Mouse (Mus musculus) MEL (cell line): ENCODE measurements around the gene Rasgrp3. TPM values are rescaled to one million over a fixed set of nuclear protein-coding genes. Genes with fewer than 3 reads are reported as not detected.

Source experiments
- DNase-seq: peaks from one replicate; pipeline ENCODE4 v3.0.0; 2011; ENCODE audit warnings: low read depth, low spot score
- H3K27ac ChIP-seq: 2 replicates; pipeline ENCODE4 v1.5.1; 2012; ENCODE audit warnings: low read depth, mild to moderate bottlenecking, control low read depth, low read length, moderate library complexity; ENCODE audit not compliant: control insufficient read depth
- H3K27me3 ChIP-seq, 2 experiments: fragments of 150-350 bp in 1 of 2; sonication (generic) in 1 of 2; 2 replicates each; pipeline ENCODE4 v1.6.1; 2012; ENCODE audit warnings: low read length in 2 of 2, mild to moderate bottlenecking in 2 of 2, improper control_type of control experiment in 1 of 2, moderate library complexity in 1 of 2; ENCODE audit not compliant: insufficient read depth in 2 of 2, control insufficient read depth in 1 of 2
- H3K36me3 ChIP-seq, 2 experiments: 2 replicates each; pipeline ENCODE4 v1.6.1; 2012 to 2014; ENCODE audit warnings: low read length in 2 of 2, improper control_type of control experiment in 1 of 2, inconsistent platforms in 1 of 2, mild to moderate bottlenecking in 1 of 2; ENCODE audit not compliant: insufficient read depth in 2 of 2, control insufficient read depth in 1 of 2
- H3K4me1 ChIP-seq, 2 experiments: fragments of 150-350 bp in 1 of 2; sonication (generic) in 1 of 2; 2 replicates each; pipeline ENCODE4 v1.6.1; 2012; ENCODE audit warnings: low read length in 2 of 2, improper control_type of control experiment in 1 of 2, mild to moderate bottlenecking in 1 of 2; ENCODE audit not compliant: insufficient read depth in 2 of 2, control insufficient read depth in 1 of 2
- H3K4me3 ChIP-seq, 2 experiments: fragments of 150-350 bp in 1 of 2; sonication (generic) in 1 of 2; 2 replicates each; pipeline ENCODE4 v1.5.1; 2012; ENCODE audit warnings: low read depth in 2 of 2, low read length in 2 of 2, mild to moderate bottlenecking in 2 of 2, moderate library complexity in 2 of 2, control low read depth in 1 of 2, improper control_type of control experiment in 1 of 2; ENCODE audit not compliant: control insufficient read depth in 1 of 2, insufficient read depth in 1 of 2
- H3K79me2 ChIP-seq: 2 replicates; pipeline ENCODE4 v1.6.1; 2012; ENCODE audit warnings: mild to moderate bottlenecking, low read length, moderate library complexity; ENCODE audit not compliant: control insufficient read depth, poor library complexity, insufficient read depth
- H3K9ac ChIP-seq: 2 replicates; pipeline ENCODE4 v1.6.1; 2012; ENCODE audit warnings: low read depth, mild to moderate bottlenecking, control low read depth, low read length, moderate library complexity; ENCODE audit not compliant: control insufficient read depth, poor library complexity, severe bottlenecking
- H3K9me3 ChIP-seq: fragments of 150-350 bp; sonication (generic); replicated peaks from 2 replicates; pipeline ENCODE4 v1.6.1; 2012; ENCODE audit warnings: mild to moderate bottlenecking, low read length, improper control_type of control experiment, moderate library complexity; ENCODE audit not compliant: insufficient read depth
- CHD1 ChIP-seq: IDR thresholded peaks from 2 replicates; pipeline ENCODE4 v1.6.1; 2012; ENCODE audit warnings: low read depth, mild to moderate bottlenecking, inconsistent platforms, low read length, improper control_type of control experiment
- EP300 ChIP-seq, 2 experiments: IDR thresholded peaks; 2 replicates each; pipeline ENCODE4 v1.6.1; 2011; ENCODE audit warnings: improper control_type of control experiment in 2 of 2, low read length in 2 of 2, low read depth in 1 of 2, mild to moderate bottlenecking in 1 of 2
- GABPA ChIP-seq: IDR thresholded peaks from 2 replicates; pipeline ENCODE4 v1.6.1; 2012; ENCODE audit warnings: low read depth, mild to moderate bottlenecking, inconsistent platforms, low read length, improper control_type of control experiment, moderate library complexity
- JUND ChIP-seq: IDR thresholded peaks from 2 replicates; pipeline ENCODE4 v1.6.1; 2011; ENCODE audit warnings: low read depth, mild to moderate bottlenecking, improper control_type of control experiment, low read length
- MAFK ChIP-seq: IDR thresholded peaks from 2 replicates; pipeline ENCODE4 v1.6.1; 2011; ENCODE audit warnings: low read depth, mild to moderate bottlenecking, low read length, improper control_type of control experiment, borderline replicate concordance
- MAX ChIP-seq: IDR thresholded peaks from 2 replicates; pipeline ENCODE4 v1.6.1; 2011; ENCODE audit warnings: low read length, improper control_type of control experiment
- MYB ChIP-seq: IDR thresholded peaks from 2 replicates; pipeline ENCODE4 v1.6.1; 2011; ENCODE audit warnings: mild to moderate bottlenecking, low read depth, low read length, improper control_type of control experiment
- MYC ChIP-seq: IDR thresholded peaks from 2 replicates; pipeline ENCODE4 v1.6.1; 2011; ENCODE audit warnings: low read depth, mild to moderate bottlenecking, low read length, improper control_type of control experiment, moderate library complexity
- NRF1 ChIP-seq: IDR thresholded peaks from 2 replicates; pipeline ENCODE4 v1.6.1; 2014; ENCODE audit warnings: low read depth, mild to moderate bottlenecking, inconsistent platforms, low read length, improper control_type of control experiment, moderate library complexity; ENCODE audit not compliant: poor library complexity, insufficient read depth, severe bottlenecking
- POLR2AphosphoS5 ChIP-seq: IDR thresholded peaks from 2 replicates; pipeline ENCODE4 v1.6.1; 2012; ENCODE audit warnings: low read depth, borderline replicate concordance, mild to moderate bottlenecking, inconsistent platforms, low read length, moderate library complexity, mixed read lengths
- RAD21 ChIP-seq: IDR thresholded peaks from 2 replicates; pipeline ENCODE4 v1.6.1; 2011; ENCODE audit warnings: mild to moderate bottlenecking, low read depth, low read length, improper control_type of control experiment
- RCOR1 ChIP-seq: IDR thresholded peaks from 2 replicates; pipeline ENCODE4 v1.6.1; 2012; ENCODE audit warnings: low read depth, mild to moderate bottlenecking, inconsistent platforms, low read length, improper control_type of control experiment
- TAL1 ChIP-seq: IDR thresholded peaks from 2 replicates; pipeline ENCODE4 v1.6.1; 2012; ENCODE audit warnings: mild to moderate bottlenecking, inconsistent platforms, low read length, moderate library complexity, mixed read lengths
- TCF12 ChIP-seq: IDR thresholded peaks from 2 replicates; pipeline ENCODE4 v1.6.1; 2014; ENCODE audit warnings: low read depth, mild to moderate bottlenecking, inconsistent platforms, low read length, improper control_type of control experiment, moderate library complexity
- USF1 ChIP-seq: IDR thresholded peaks from 2 replicates; pipeline ENCODE4 v1.6.1; 2014; ENCODE audit warnings: low read depth, mild to moderate bottlenecking, inconsistent platforms, low read length, improper control_type of control experiment, moderate library complexity
- USF2 ChIP-seq, 2 experiments: IDR thresholded peaks; 2 replicates each; pipeline ENCODE4 v1.6.1; 2011 to 2012; ENCODE audit warnings: improper control_type of control experiment in 2 of 2, low read length in 2 of 2, borderline replicate concordance in 1 of 2, inconsistent platforms in 1 of 2, low read depth in 1 of 2, mild to moderate bottlenecking in 1 of 2; ENCODE audit not compliant: insufficient read depth in 1 of 2
- ZC3H11A ChIP-seq: IDR thresholded peaks from 2 replicates; pipeline ENCODE4 v1.6.1; 2012; ENCODE audit warnings: low read depth, mild to moderate bottlenecking, inconsistent platforms, low read length, improper control_type of control experiment
- ZNF384 ChIP-seq: IDR thresholded peaks from 2 replicates; pipeline ENCODE4 v1.6.1; 2012; ENCODE audit warnings: low read depth, mild to moderate bottlenecking, inconsistent platforms, low read length, improper control_type of control experiment
- polyA plus RNA-seq, 2 experiments: library from polyadenylated mRNA; stranded (reverse) in 1 of 2; unstranded in 1 of 2; fragments of >175 nt in 1 of 2; fragments of >200 nt in 1 of 2; gene quantifications; 2 replicates each; pipeline versions ENCODE4 v1.2.1 to v1.2.4; 2012; ENCODE audit warnings: low replicate concordance in 2 of 2, low read depth in 1 of 2; ENCODE audit not compliant: insufficient read length in 2 of 2, insufficient read depth in 1 of 2, missing spikeins in 1 of 2
- total RNA-seq: library from RNA; depleted of rRNA; stranded (reverse); fragments of 300-350 nt; gene quantifications from 2 replicates; pipeline ENCODE4 v1.2.3, GENCODE M21; 2012

Gene Rasgrp3
- total and polyA plus RNA-seq, 3 experiments: not detected

DNA sequence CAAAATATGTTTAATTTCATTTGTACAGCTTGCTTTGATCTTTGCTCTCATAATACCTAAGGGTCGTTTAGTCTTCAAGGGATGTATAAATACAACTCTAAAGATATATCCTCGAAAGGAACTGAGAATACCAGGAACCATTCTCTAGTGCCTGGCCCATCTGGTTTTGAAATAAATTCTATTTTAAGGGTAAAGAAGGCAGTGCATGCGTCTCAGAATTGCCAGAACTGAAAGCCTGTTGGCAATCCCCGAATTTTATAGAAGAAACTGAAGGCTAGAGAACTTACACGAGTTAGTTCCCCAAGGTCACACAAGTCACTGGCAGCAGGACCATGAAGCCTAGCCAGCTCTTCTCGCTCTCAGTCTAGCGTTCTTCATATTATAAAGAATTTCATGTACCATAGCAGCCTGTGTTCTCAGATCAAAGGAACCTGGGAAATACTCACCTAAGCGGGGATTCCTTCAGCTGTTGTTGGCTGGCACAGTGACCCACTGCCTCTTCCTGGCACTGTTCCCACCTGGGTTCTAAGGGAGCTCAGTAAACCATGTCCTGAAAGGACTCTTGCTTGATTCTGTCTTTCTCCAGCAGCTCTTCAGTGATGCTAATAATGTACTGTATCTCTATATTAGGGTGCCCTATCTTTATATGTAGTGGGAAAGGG lies 83.7 kb downstream of the Rasgrp3 start:
- no peaks in the 10 kb centered on the region for H3K9me3 ChIP-seq
- H3K9ac ChIP-seq: no peak overlapping the region
- no peaks in the 10 kb centered on the region for H3K36me3 ChIP-seq
- no peak overlapping the region for H3K27ac ChIP-seq
- H3K79me2 ChIP-seq: no peaks in the 10 kb centered on the region
- no peak for DNase-seq
- peaks cover 0 to 4% of the 10 kb centered on the region in 2 experiments; a peak in 3 of 4 replicates for H3K4me1 ChIP-seq
- no peaks in the 10 kb centered on the region for H3K27me3 ChIP-seq
- H3K4me3 ChIP-seq: no peak overlapping the region
- no peak for TF ChIP-seq TAL1
- no peak for TF ChIP-seq ZC3H11A
- no peak for TF ChIP-seq MAFK
- no peak for TF ChIP-seq MAX
- no peak for TF ChIP-seq USF1
- no peak for TF ChIP-seq RCOR1
- TF ChIP-seq CHD1: no peak
- TF ChIP-seq POLR2AphosphoS5: no peak
- no peak for TF ChIP-seq MYB
- no peak for TF ChIP-seq ZNF384
- TF ChIP-seq MYC: no peak
- no peak for TF ChIP-seq USF2 (IDR thresholded peaks at IDR 0.05; ENCODE audit: borderline replicate concordance in 1 of 2, insufficient read depth in 1 of 2, low read depth in 1 of 2, low read length in 2 of 2)
- TF ChIP-seq GABPA: no peak
- TF ChIP-seq JUND: no peak
- no peak for TF ChIP-seq RAD21
- no peak for TF ChIP-seq EP300 (IDR thresholded peaks at IDR 0.05; ENCODE audit: low read depth in 1 of 2, low read length in 2 of 2)
- TF ChIP-seq TCF12: no peak

DNA sequence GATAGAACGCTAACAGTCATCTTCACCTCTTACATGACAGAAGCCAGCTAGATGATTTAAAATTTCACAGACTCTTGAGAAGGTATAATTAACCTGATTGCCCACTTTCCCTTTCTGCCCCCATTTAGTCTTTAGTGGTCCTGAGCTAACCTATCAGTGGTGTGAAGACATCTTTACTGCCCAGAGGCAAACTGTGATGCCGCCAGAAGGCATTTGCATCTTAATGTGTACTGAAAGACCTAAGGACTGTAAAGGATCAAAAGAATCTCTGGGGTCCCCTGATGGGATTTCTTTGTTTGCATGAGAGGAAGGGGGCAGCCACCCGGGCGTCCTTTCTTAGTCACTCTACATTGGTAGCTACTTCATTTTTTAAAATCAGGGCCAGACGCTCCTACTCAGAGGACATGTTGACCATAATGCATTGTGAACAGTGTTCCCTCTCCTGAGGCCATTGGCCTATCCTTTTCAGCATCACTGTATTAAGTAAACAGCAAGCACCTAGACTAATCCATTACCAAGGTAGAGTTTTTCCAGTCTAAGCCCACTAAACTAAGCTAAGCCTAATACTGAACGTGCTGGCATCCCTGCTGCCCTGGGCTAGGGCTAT lies 85.6 kb downstream of the Rasgrp3 start:
- H3K4me3 ChIP-seq: no peak overlapping the region
- peaks cover 0 to 4% of the 10 kb centered on the region in 2 experiments; a peak in 3 of 4 replicates for H3K4me1 ChIP-seq
- H3K9me3 ChIP-seq: no peaks in the 10 kb centered on the region
- no peak for DNase-seq
- no peaks in the 10 kb centered on the region for H3K36me3 ChIP-seq
- no peak overlapping the region for H3K9ac ChIP-seq
- H3K27ac ChIP-seq: no peak overlapping the region
- no peaks in the 10 kb centered on the region for H3K27me3 ChIP-seq
- H3K79me2 ChIP-seq: no peaks in the 10 kb centered on the region
- TF ChIP-seq NRF1: no peak
